ENCODE assay signal across 20 mouse cellular contexts in genomic region chr4:141219583-141220213, GRCm38 (mm10). TPM values are rescaled to one million over a fixed set of nuclear protein-coding genes. Genes with fewer than 3 reads are reported as not detected.
DNase-seq lines count a peak whose midpoint lies in the region; ATAC-seq lines count a peak whose summit lies in the region.
"Had no signal": no experiment of that assay in that cellular context is flagged by ENCODE, and none has a peak within 500 bp of the region (broad histone marks: within the 10 kb centered on the region; RNA-seq: fewer than 3 reads in every experiment).

No protein-coding gene starts in this region.

- peaks cover 11% of the 10 kb centered on the region for H3K36me3 ChIP-seq in hindbrain, embryonic 13.5 days
- H3K36me3 ChIP-seq in hindbrain, embryonic 10.5 days, result peaks cover 21% of the 10 kb centered on the region
- peaks cover 19% of the 10 kb centered on the region for H3K36me3 ChIP-seq in neural tube, embryonic 13.5 days
- H3K36me3 ChIP-seq: intestine, embryonic 15.5 days had no signal

- ATAC-seq in hindbrain, embryonic 13.5 days (ENCODE audit: low FRiP score), result peak; percentile 28; the same call in 1 of the 2 replicates
- peak; percentile 65; the same call in 1 of the 2 replicates for ATAC-seq in neural tube, embryonic 13.5 days (ENCODE audit: low read depth)
- ATAC-seq in monocyte, adult 5-6 weeks (replicated peaks; ENCODE audit: insufficient number of reproducible peaks, low FRiP score, low TSS enrichment, poor library complexity, severe bottlenecking), result no peak
- ATAC-seq: intestine, embryonic 15.5 days; liver, embryonic 12.5 days had no signal

- no peak overlapping the region for H3K27ac ChIP-seq in hindbrain, embryonic 13.5 days
- no peak overlapping the region for H3K27ac ChIP-seq in hindbrain, embryonic 10.5 days
- H3K27ac ChIP-seq in neural tube, embryonic 13.5 days (replicated peaks), result no peak overlapping the region
- H3K27ac ChIP-seq: forebrain, embryonic 10.5 days; heart, embryonic 10.5 days; intestine, embryonic 15.5 days; kidney, embryonic 15.5 days; liver, embryonic 12.5 days; lung, embryonic 15.5 days; macrophage; midbrain, embryonic 12.5 days had no signal

- DNase-seq in adrenal gland, postnatal 10 days, result peak; percentile 74
- DNase-seq in adrenal gland, adult 8-10 months, result no peak
- DNase-seq in hindbrain, embryonic 10.5 days (ENCODE audit: low spot score), result no peak
- no peak for DNase-seq in neural tube, embryonic 10.5 days (ENCODE audit: extremely low spot score, low spot score)
- DNase-seq in heart, postnatal 14 days, result no peak
- DNase-seq: cerebellum, adult 8-10 months; heart, postnatal 10 days; layer of hippocampus, postnatal 36 days; right cerebral cortex, postnatal 14 days had no signal

- H3K4me2 ChIP-seq in hindbrain, embryonic 13.5 days, result no peak overlapping the region
- H3K4me2 ChIP-seq in neural tube, embryonic 13.5 days, result no peak overlapping the region
- H3K4me2 ChIP-seq: intestine, embryonic 15.5 days; kidney, embryonic 15.5 days; liver, embryonic 12.5 days; lung, embryonic 15.5 days; midbrain, embryonic 12.5 days had no signal

- no peaks in the 10 kb centered on the region for H3K9me3 ChIP-seq in hindbrain, embryonic 13.5 days
- no peaks in the 10 kb centered on the region for H3K9me3 ChIP-seq in hindbrain, embryonic 10.5 days
- no peaks in the 10 kb centered on the region for H3K9me3 ChIP-seq in neural tube, embryonic 13.5 days
- H3K9me3 ChIP-seq: forebrain, embryonic 10.5 days; heart, embryonic 10.5 days; intestine, embryonic 15.5 days; kidney, embryonic 15.5 days; liver, embryonic 12.5 days; lung, embryonic 15.5 days; midbrain, embryonic 12.5 days had no signal

- 82% methylated on average over 20 of the region's 20 CpGs for WGBS in hindbrain, embryonic 13.5 days
- 91% methylated on average over 20 of the region's 20 CpGs for WGBS in hindbrain, embryonic 10.5 days
- WGBS in neural tube, embryonic 13.5 days, result 77% methylated on average over 20 of the region's 20 CpGs

- intact Hi-C loops in heart, postnatal 14 days (cut with DNase I), result no loop called here

- peaks cover 3% of the 10 kb centered on the region for H3K4me1 ChIP-seq in hindbrain, embryonic 13.5 days (replicated peaks)
- peaks cover 10% of the 10 kb centered on the region for H3K4me1 ChIP-seq in hindbrain, embryonic 10.5 days (replicated peaks)
- peaks cover 9% of the 10 kb centered on the region for H3K4me1 ChIP-seq in neural tube, embryonic 13.5 days (replicated peaks)

- no peaks in the 10 kb centered on the region for H3K27me3 ChIP-seq in hindbrain, embryonic 13.5 days
- no peaks in the 10 kb centered on the region for H3K27me3 ChIP-seq in hindbrain, embryonic 10.5 days (ENCODE audit: insufficient read depth, poor library complexity, severe bottlenecking)
- H3K27me3 ChIP-seq in neural tube, embryonic 13.5 days, result no peaks in the 10 kb centered on the region
- H3K27me3 ChIP-seq: intestine, embryonic 15.5 days; kidney, embryonic 15.5 days; liver, embryonic 12.5 days; lung, embryonic 15.5 days; midbrain, embryonic 12.5 days had no signal

- H3K9ac ChIP-seq in hindbrain, embryonic 13.5 days, result no peak overlapping the region; the same call in 1 of the 2 replicates
- no peak overlapping the region for H3K9ac ChIP-seq in neural tube, embryonic 13.5 days
- H3K9ac ChIP-seq: intestine, embryonic 15.5 days; kidney, embryonic 15.5 days; liver, embryonic 12.5 days; lung, embryonic 15.5 days; midbrain, embryonic 12.5 days had no signal

- H3K4me3 ChIP-seq in hindbrain, embryonic 13.5 days, result no peak overlapping the region
- H3K4me3 ChIP-seq in hindbrain, embryonic 10.5 days, result no peak overlapping the region
- H3K4me3 ChIP-seq in neural tube, embryonic 13.5 days, result no peak overlapping the region
- H3K4me3 ChIP-seq: forebrain, embryonic 10.5 days; heart, embryonic 10.5 days; intestine, embryonic 15.5 days; kidney, embryonic 15.5 days; liver, embryonic 12.5 days; lung, embryonic 15.5 days; midbrain, embryonic 12.5 days had no signal

RNA-seq across cellular contexts. Expression of gene Rsg1, which starts 5.9 kb away (rescaled TPM):
- total RNA-seq in adrenal gland, postnatal 10 days (2021), result 1 to 10 TPM; 1.5 to 1.7 TPM
- total RNA-seq in adrenal gland, adult 8-10 months (2022), result 1 to 10 TPM; 1.6 to 2.6 (median 2.2) TPM
- 8.1 and 8.5 TPM in 2 replicates for polyA plus RNA-seq in hindbrain, embryonic 13.5 days (2015; fragmentation: Nextera tagmentation; extraction: Ambion mirVana)
- 5.3 and 6.5 TPM in 2 replicates for polyA plus RNA-seq in hindbrain, embryonic 10.5 days (2016; fragmentation: Nextera tagmentation; extraction: Ambion mirVana)
- polyA plus RNA-seq in neural tube, embryonic 13.5 days (2015; fragmentation: Nextera tagmentation; extraction: Ambion mirVana), result 6.4 and 7.0 TPM in 2 replicates
- total RNA-seq in heart, postnatal 14 days (2021), result under 1 TPM; 0.68 to 0.86 TPM
- 0.38 to 2.7 TPM in 2 of 3 replicates, not detected in the other for total RNA-seq in monocyte, adult 5-6 weeks (2017)
- polyA plus RNA-seq: macrophage had no signal

RNA-seq across cellular contexts. Expression of gene Arhgef19, which starts 19.6 kb away (rescaled TPM):
- 10 to 100 TPM; 29.0 to 31.0 TPM for total RNA-seq in adrenal gland, postnatal 10 days (2021)
- total RNA-seq in adrenal gland, adult 8-10 months (2022), result 100 to 1,000 TPM in 1 of 4 experiments, 10 to 100 TPM in 3; 43.5 to 113 (median 60.0) TPM
- polyA plus RNA-seq in hindbrain, embryonic 13.5 days (2015; fragmentation: Nextera tagmentation; extraction: Ambion mirVana), result 1.4 TPM in 2 replicates
- 1.7 and 4.3 TPM in 2 replicates for polyA plus RNA-seq in hindbrain, embryonic 10.5 days (2016; fragmentation: Nextera tagmentation; extraction: Ambion mirVana)
- 2.1 and 2.2 TPM in 2 replicates for polyA plus RNA-seq in neural tube, embryonic 13.5 days (2015; fragmentation: Nextera tagmentation; extraction: Ambion mirVana)
- 10 to 100 TPM; 20.7 TPM for total RNA-seq in heart, postnatal 14 days (2021)
- total RNA-seq in monocyte, adult 5-6 weeks (2017), result not detected in 3 replicates
- polyA plus RNA-seq: macrophage had no signal

Comparison
In these comparisons a context has a peak if more than half of its experiments do, and no peak if none do; other contexts are left out.
1. RNA of gene Arhgef19, which starts 19.6 kb away (total RNA-seq): 43.5 to 113 TPM in adrenal gland, adult 8-10 months, 29.0 to 31.0 TPM in adrenal gland, postnatal 10 days and 20.7 TPM in heart, postnatal 14 days; not detected in monocyte, adult 5-6 weeks; every median in the first group is over 10 times any median in the second.